In the genomic region with DNA sequence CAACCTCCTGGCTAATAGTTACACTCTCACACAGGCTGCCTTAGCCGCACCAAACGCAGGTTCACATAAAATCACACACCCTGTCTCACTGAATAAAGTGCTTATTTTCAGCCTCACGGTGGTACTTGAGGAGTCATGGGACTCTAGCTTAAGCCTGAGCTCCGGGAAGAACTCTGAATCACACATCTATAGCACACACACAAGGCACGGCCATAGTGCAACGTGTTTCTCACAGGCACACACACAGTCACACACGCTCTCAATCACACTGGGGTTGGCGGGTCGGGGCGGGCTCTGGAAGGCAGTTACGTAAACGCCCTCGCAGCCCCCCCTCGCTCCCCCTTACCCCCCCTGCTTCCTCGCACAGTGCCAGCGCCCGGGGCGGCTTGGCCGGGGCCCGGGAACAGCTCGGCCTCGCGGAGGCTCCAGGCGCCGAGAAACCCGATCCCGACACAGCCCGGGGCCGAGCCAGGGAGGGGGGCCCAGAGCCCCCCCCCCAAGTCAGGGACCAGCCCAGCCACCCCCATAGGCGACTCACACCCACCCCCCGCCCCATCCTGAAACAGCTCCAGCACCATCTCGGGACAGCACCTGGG, we compare ENCODE assay signal across 14 mouse cellular contexts. TPM values are rescaled to one million over a fixed set of nuclear protein-coding genes. Genes with fewer than 3 reads are reported as not detected.
DNase-seq lines count a peak whose midpoint lies in the region; ATAC-seq and TF ChIP-seq lines count a peak whose summit lies in the region.
"Not testable (repeated sequence)": the region's sequence is repeated elsewhere in the genome, so short reads cannot be mapped to it uniquely, and the experiment has no call there.
"Had no signal": no experiment of that assay in that cellular context is flagged by ENCODE, and none has a peak within 500 bp of the region (broad histone marks: within the 10 kb centered on the region; RNA-seq: fewer than 3 reads in every experiment).

No protein-coding gene starts in this region.

- WGBS in forebrain, embryonic 10.5 days = 6% methylated on average over 29 of the region's 32 CpGs
- 11% methylated on average over 25 of the region's 32 CpGs for WGBS in kidney, adult 2 months
- 7% methylated on average over 20 of the region's 32 CpGs for WGBS in lung, embryonic 14.5 days
- 2% methylated on average over 24 of the region's 32 CpGs for WGBS in neural tube, embryonic 15.5 days

- intact Hi-C loops in gastrocnemius, postnatal 36 days (cut with DNase I); heart, postnatal 25 days (cut with DNase I): not testable (repeated sequence)

- H3K27me3 ChIP-seq in forebrain, embryonic 10.5 days (ENCODE audit: poor library complexity, severe bottlenecking) = peaks cover 17% of the 10 kb centered on the region
- H3K27me3 ChIP-seq in kidney, adult 2 months (replicated peaks; ENCODE audit: control insufficient read depth, insufficient read depth, low read length); lung, embryonic 14.5 days (ENCODE audit: insufficient read depth, low read length); neural tube, embryonic 15.5 days (replicated peaks): not testable (repeated sequence)

- not testable (repeated sequence) for H3K36me3 ChIP-seq in forebrain, embryonic 10.5 days (replicated peaks); kidney, adult 2 months (ENCODE audit: control insufficient read depth, insufficient read depth, low read length); lung, embryonic 14.5 days (ENCODE audit: insufficient read depth); neural tube, embryonic 15.5 days

- not testable (repeated sequence) for TF ChIP-seq CTCF in kidney, adult 2 months (conservative IDR thresholded peaks at IDR 0.05; ENCODE audit: insufficient read depth, insufficient read length, low read depth, low read length); lung, embryonic 14.5 days (IDR thresholded peaks at IDR 0.05; ENCODE audit: low read depth)

- ATAC-seq in lung, embryonic 14.5 days (ENCODE audit: insufficient read depth); neural tube, embryonic 15.5 days (ENCODE audit: low FRiP score): not testable (repeated sequence)

- H3K27ac ChIP-seq in forebrain, embryonic 10.5 days; kidney, adult 2 months (ENCODE audit: insufficient read depth, low read depth, low read length); lung, embryonic 14.5 days (ENCODE audit: low read depth); neural tube, embryonic 15.5 days (replicated peaks): not testable (repeated sequence)

- H3K4me2 ChIP-seq in lung, embryonic 14.5 days = peak overlapping the region; percentile 18; the same call in 1 of the 2 replicates
- H3K4me2 ChIP-seq in neural tube, embryonic 15.5 days = peak overlapping the region; percentile 43

- not testable (repeated sequence) for H3K9me3 ChIP-seq in forebrain, embryonic 10.5 days; lung, embryonic 14.5 days (ENCODE audit: low read depth, low read length); neural tube, embryonic 15.5 days (replicated peaks)

- not testable (repeated sequence) for H3K9ac ChIP-seq in lung, embryonic 14.5 days; neural tube, embryonic 15.5 days (replicated peaks)

- peak overlapping the region; percentile 26; the same call in 1 of the 2 replicates for H3K4me3 ChIP-seq in forebrain, embryonic 10.5 days
- not testable (repeated sequence) for H3K4me3 ChIP-seq in kidney, adult 2 months (ENCODE audit: insufficient read depth, low read depth, low read length); lung, embryonic 14.5 days (ENCODE audit: low read depth, low read length); neural tube, embryonic 15.5 days (replicated peaks)

- not testable (repeated sequence) for H3K4me1 ChIP-seq in forebrain, embryonic 10.5 days; kidney, adult 2 months (ENCODE audit: control insufficient read depth, insufficient read depth, low read length); lung, embryonic 14.5 days (ENCODE audit: insufficient read depth); neural tube, embryonic 15.5 days

- peak; percentile 59 for DNase-seq in NIH3T3 (ENCODE audit: low read depth)
- DNase-seq in cerebellum, adult 8-10 months = peak; percentile 61
- not testable (repeated sequence) for DNase-seq in forebrain, embryonic 10.5 days (ENCODE audit: extremely low spot score, low spot score); lung, embryonic 14.5 days
- DNase-seq in gastrocnemius, postnatal 36 days = peak; percentile 56 to 79
- DNase-seq in heart, postnatal 25 days (ENCODE audit: low spot score) = peak; percentile 49
- peak; percentile 49 for DNase-seq in kidney, adult 2 months

- TF ChIP-seq POLR2A in kidney, adult 2 months (IDR thresholded peaks at IDR 0.05; ENCODE audit: low read depth, low read length) = not testable (repeated sequence)

RNA-seq across cellular contexts. Expression of gene Il11ra1, which starts 1.3 kb away (rescaled TPM):
- 82.0 and 90.0 TPM in 2 replicates for polyA plus RNA-seq in forebrain, embryonic 10.5 days (2016; fragmentation: Nextera tagmentation; extraction: Ambion mirVana)
- total RNA-seq in gastrocnemius, postnatal 36 days (2021) = 10 to 100 TPM; 30.8 to 41.2 TPM
- 10 to 100 TPM; 74.2 to 87.4 TPM for total RNA-seq in heart, postnatal 25 days (2021)
- 125 and 126 TPM in 2 replicates for polyA plus RNA-seq in kidney, adult 2 months (2012; rRNA removed)
- polyA plus RNA-seq in lung, embryonic 14.5 days (2014; fragmentation: Nextera tagmentation; extraction: Ambion mirVana) = 111 and 129 TPM in 2 replicates
- 52.6 and 56.6 TPM in 2 replicates for polyA plus RNA-seq in neural tube, embryonic 15.5 days (2015; fragmentation: Nextera tagmentation; extraction: Ambion mirVana)

RNA-seq across cellular contexts. Expression of gene Cntfr, which starts 1.6 kb away (rescaled TPM):
- polyA plus RNA-seq in forebrain, embryonic 10.5 days (2016; fragmentation: Nextera tagmentation; extraction: Ambion mirVana) = 19.4 and 21.9 TPM in 2 replicates
- 10 to 100 TPM; 24.8 to 31.1 TPM for total RNA-seq in gastrocnemius, postnatal 36 days (2021)
- total RNA-seq in heart, postnatal 25 days (2021) = 1 to 10 TPM; 4.2 to 5.1 TPM
- polyA plus RNA-seq in kidney, adult 2 months (2012; rRNA removed) = 15.4 and 15.9 TPM in 2 replicates
- 8.2 and 9.6 TPM in 2 replicates for polyA plus RNA-seq in lung, embryonic 14.5 days (2014; fragmentation: Nextera tagmentation; extraction: Ambion mirVana)
- 23.1 and 27.2 TPM in 2 replicates for polyA plus RNA-seq in neural tube, embryonic 15.5 days (2015; fragmentation: Nextera tagmentation; extraction: Ambion mirVana)
- total RNA-seq: granulocyte monocyte progenitor cell, adult 5-6 weeks; megakaryocyte, adult 5-6 weeks had no signal

RNA-seq across cellular contexts. Expression of gene Rpp25l, which starts 14.8 kb away (rescaled TPM):
- polyA plus RNA-seq in forebrain, embryonic 10.5 days (2016; fragmentation: Nextera tagmentation; extraction: Ambion mirVana) = 97.3 and 98.1 TPM in 2 replicates
- 10 to 100 TPM; 46.8 to 50.0 TPM for total RNA-seq in gastrocnemius, postnatal 36 days (2021)
- total RNA-seq in heart, postnatal 25 days (2021) = 10 to 100 TPM; 30.5 to 32.0 TPM
- 57.0 and 62.2 TPM in 2 replicates for polyA plus RNA-seq in kidney, adult 2 months (2012; rRNA removed)
- 87.1 and 90.3 TPM in 2 replicates for polyA plus RNA-seq in lung, embryonic 14.5 days (2014; fragmentation: Nextera tagmentation; extraction: Ambion mirVana)
- polyA plus RNA-seq in neural tube, embryonic 15.5 days (2015; fragmentation: Nextera tagmentation; extraction: Ambion mirVana) = 59.3 and 61.1 TPM in 2 replicates

RNA-seq across cellular contexts. Expression of gene Dctn3, which starts 24.5 kb away (rescaled TPM):
- polyA plus RNA-seq in forebrain, embryonic 10.5 days (2016; fragmentation: Nextera tagmentation; extraction: Ambion mirVana) = 141 and 142 TPM in 2 replicates
- total RNA-seq in gastrocnemius, postnatal 36 days (2021) = 10 to 100 TPM; 40.9 to 41.9 TPM
- total RNA-seq in heart, postnatal 25 days (2021) = 10 to 100 TPM; 74.8 to 79.9 TPM
- 76.0 and 92.6 TPM in 2 replicates for polyA plus RNA-seq in kidney, adult 2 months (2012; rRNA removed)
- 103 and 106 TPM in 2 replicates for polyA plus RNA-seq in lung, embryonic 14.5 days (2014; fragmentation: Nextera tagmentation; extraction: Ambion mirVana)
- 271 and 320 TPM in 2 replicates for polyA plus RNA-seq in neural tube, embryonic 15.5 days (2015; fragmentation: Nextera tagmentation; extraction: Ambion mirVana)

RNA-seq across cellular contexts. Expression of gene Arid3c, which starts 32.4 kb away (rescaled TPM):
- polyA plus RNA-seq in forebrain, embryonic 10.5 days (2016; fragmentation: Nextera tagmentation; extraction: Ambion mirVana) = 1.1 and 1.4 TPM in 2 replicates
- total RNA-seq in gastrocnemius, postnatal 36 days (2021) = not detected
- not detected for total RNA-seq in heart, postnatal 25 days (2021)
- not detected in 2 replicates for polyA plus RNA-seq in kidney, adult 2 months (2012; rRNA removed)
- polyA plus RNA-seq in lung, embryonic 14.5 days (2014; fragmentation: Nextera tagmentation; extraction: Ambion mirVana) = not detected in 2 replicates
- polyA plus RNA-seq in neural tube, embryonic 15.5 days (2015; fragmentation: Nextera tagmentation; extraction: Ambion mirVana) = 1.1 and 1.6 TPM in 2 replicates
- total RNA-seq: granulocyte monocyte progenitor cell, adult 5-6 weeks; layer of hippocampus, adult 8-10 months; megakaryocyte, adult 5-6 weeks had no signal
- polyA plus RNA-seq: intestine, embryonic 16.5 days; liver, embryonic 16.5 days; spleen, adult 2 months had no signal
